Mouse (Mus musculus): ENCODE data around the gene Cul3.

The Cul3 gene

DNA sequence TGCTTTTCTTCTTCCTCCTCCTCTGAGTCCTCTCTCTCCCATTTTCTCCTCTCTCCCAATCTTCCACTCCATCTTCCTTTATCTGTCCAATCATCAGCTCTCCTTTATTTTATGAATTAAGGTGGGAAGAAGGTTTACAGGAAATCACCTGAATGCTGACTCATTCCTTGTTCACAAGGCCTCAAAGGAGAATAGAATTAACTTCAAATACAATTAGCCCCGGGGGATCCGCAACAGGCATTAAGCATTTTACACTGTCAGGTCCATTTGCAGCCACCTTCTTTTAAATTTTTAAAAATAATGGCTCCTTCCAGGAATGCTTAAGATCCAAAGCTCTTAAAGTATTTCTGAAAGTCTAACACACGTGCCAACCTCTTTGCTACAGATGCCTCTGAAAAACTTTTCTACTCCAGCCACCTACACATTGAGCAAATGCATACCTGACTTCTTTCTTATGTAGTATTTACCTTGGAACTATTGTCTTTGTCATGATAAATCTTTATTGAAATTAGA, 24.7 kb downstream of the Cul3 start:
- no peak for DNase-seq (ENCODE audit: low spot score)

DNA sequence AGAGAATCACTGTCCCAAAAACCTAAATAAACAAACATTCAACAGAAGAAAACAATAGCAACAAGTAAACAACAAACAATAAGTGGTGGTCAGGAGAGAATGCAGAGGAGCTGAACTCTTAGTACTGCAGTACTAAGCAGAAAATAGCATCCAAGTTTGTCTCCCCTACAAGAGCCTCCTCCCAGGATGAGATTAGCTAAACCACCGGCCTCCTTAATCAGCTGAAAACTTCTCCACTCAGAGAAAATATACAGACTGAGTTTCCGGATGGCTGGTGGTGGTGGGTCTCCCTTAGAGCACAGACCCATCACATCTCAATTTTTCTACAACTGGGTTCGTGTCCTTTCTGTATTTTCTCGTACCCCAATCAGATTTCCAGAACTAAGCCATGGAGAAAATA, 47.0 kb downstream of the Cul3 start:
- no peak for DNase-seq (ENCODE audit: low spot score)

DNA sequence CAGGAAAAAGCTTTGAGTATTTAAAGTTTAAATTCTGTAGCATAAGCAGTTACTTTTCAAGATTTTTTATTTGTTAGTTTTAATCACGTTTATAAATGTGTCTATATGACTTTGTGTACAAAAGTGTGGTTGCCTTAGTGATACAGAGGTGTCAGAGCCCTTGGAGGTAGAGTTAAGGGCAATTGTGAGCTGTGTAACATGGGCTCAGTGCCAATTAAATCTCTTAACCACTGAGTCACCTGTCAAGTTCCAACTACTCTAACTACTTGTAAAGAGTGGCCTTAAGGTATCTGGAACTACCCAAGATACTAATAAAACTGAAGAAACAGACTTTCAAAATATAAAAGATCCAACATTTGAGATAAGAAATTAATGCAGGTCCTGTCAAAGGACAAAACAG, 61.5 kb downstream of the Cul3 start:
- no peak for DNase-seq (ENCODE audit: low spot score)

DNA sequence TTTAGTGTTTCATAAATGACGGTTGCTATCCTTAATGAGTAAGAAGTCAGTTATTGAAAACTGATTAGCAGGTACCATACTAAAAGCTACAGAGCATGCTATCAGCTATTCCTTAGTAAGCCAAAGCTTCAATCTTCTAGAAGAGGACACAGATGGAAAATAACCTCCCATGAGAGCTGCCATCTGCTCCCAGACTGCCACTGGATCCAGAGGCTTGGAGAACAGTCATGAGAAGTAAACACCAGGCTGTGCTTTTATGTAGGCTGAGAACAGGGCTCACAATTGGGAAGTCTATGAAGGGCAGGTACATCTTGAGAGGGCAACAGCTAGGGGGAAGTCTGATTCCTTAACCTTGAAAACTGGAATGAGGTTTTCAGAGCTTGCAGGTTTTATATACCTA, 79.8 kb downstream of the Cul3 start:
- no peak for DNase-seq (ENCODE audit: low spot score)

DNA sequence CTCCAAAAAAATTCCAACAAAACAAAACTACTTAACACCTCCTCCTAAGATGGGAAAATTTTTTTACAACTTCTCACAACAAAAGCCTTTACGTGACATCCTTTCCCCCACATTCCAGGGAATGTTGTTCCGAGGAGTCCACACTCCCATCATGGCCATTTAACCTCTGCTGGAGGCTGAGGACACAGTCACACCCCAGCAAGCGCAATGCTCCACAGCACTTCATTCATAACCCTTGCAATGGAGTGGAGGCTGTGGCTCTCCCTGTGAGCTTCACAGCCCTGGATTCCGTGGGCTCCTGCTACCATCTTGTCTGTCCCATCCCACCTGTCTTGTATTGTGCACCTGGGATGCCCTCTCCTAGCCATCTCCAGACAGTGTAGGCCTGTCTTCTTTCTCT, 81.6 kb downstream of the Cul3 start:
- DNase-seq (ENCODE audit: low spot score), result no peak

DNA sequence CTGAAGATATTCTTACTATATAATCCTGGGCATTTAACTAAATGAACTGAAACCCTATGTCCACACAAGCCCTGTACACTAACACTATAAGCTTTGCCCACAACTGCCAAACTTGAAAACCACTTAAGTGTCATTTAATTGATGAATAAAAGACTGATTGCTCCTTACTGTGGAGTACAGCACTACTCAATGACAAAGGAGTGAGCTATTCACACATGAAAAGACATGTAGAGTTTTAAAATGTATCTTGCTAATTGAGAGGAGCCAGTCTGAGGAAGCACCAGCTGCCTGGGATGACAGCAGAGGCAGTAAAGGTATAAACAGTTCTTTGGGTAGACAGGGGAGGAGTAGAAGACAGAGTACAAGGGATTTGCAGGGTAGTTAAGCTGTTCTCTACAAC, 87.0 kb downstream of the Cul3 start:
- DNase-seq (ENCODE audit: low spot score), result no peak

DNA sequence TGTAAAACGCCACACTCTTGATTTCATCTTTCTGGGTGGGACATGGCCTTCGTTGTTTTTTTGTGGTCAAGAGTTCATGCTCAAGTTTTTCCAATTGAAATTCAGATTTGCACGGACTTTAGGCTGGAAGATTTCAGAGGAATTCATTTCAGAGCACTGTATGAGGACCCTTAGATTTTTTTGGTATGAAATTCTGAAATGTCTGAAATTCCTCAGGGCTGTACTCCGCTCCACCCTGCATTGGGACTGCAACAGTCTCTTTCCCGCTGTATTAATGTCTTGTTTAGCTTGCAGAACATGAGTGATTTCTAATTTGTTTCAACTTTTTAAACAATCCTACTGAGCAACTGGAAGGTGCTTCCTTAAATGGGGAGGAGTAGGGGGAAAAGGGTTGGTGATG, 90.0 kb downstream of the Cul3 start:
- DNase-seq (ENCODE audit: low spot score), result no peak

DNA sequence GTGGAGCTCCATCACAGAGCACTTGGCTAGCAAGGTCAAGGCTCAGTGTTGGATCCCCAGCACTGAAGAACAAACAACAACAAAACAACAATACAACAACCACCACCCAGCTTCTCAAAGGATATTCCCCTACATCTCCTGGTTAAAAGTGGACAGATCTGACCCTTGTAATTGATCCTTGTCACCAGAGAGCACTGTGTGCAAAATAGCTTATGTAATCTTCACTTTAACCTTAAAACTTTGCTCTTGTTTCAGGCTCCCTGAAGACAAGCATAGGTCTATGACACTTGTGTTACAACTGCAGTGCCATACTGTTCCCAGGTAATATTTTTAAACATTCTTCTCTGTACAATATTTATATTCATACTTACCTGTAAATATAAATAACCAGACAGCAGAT, 93.1 kb downstream of the Cul3 start:
- DNase-seq (ENCODE audit: low spot score), result no peak

DNA sequence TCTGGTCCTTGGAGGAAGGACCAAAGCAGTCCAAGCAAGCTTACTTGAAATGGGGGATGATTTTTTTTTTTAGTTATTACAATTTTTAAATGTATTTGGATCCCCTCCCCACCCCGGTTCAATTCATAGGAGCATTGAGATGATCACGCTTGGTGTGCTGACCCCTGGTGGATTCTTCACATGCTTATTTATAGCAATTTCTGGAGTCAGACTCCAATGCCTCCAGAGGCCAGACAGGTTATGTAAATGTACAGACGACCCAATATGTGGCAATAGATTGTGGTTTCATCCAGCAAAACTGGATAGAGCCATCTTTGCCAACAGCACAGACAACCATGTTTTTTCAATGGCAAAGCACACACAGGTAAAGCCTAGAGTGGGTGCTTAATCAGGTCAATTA, 96.2 kb downstream of the Cul3 start:
- DNase-seq (ENCODE audit: low spot score), result no peak

DNA sequence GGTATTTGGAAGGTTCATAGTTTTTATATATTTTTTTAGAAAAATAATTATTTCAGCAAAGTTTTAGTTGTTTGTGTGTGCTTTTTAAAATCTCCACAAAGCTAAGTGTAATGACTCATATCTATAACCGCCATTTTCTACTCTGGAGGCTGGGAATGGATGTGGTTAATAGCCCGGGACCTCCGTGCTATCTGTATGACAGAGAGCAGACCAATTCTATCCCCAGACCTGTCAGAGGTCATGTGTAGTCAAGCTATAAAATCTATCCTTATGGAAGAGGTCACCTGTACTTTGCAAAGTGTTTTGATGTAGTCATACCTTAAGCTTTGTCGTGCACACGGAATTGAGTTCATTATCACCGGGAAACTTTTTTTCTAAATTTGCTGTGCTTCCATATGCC, 98.7 kb downstream of the Cul3 start:
- DNase-seq (ENCODE audit: low spot score), result no peak

DNA sequence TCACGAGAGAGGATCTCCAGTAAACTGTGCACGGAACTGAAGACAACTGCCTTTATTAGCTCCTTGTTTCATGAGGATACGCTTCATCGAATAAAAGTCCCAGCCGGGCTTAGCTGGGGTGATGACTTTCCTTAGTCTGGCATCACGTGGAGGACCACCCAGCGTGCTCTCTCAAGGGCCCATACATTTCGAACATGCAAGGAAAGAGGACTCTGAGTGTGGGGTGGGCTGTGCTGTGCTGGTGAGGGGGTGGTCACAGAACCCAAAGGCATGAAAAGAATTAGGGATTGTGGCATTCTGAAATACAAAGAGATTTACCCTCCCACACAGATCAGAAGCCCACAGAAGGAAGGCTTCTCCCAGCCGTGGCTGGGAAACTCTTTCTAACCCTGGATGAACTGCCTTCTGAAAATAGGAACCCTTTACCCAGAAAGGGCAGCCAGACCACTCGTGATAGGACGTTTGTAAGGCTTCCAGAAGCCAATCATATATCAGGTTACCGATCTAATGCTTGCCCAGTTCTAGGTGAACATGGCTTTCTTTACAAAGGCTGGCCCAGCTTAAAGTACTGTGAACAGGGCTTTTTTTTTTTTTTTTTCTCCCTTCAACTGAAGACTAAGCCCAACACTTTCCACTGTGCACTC, 100.1 kb downstream of the Cul3 start:
- DNase-seq (ENCODE audit: low spot score), result no peak

DNA sequence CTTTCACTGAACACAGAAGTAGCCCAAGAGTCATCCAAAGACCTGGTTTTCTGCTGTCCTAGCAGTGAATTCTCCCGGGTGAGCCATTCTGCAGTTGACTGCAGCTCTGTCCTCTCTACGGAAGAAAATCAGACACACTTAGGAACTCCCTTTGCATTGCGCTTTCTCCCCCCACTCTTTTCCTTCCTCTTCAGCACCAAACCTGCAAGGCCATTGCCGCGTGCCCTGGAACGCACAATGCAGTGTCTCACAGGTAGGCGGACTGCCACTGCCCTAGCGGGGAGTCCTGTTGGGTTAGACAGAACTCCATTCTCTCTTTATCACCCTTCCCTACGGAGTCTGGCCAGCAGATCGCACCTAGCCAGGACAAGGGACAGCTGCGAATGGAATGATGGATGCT, 100.8 kb downstream of the Cul3 start:
- no peak for DNase-seq (ENCODE audit: low spot score)

DNA sequence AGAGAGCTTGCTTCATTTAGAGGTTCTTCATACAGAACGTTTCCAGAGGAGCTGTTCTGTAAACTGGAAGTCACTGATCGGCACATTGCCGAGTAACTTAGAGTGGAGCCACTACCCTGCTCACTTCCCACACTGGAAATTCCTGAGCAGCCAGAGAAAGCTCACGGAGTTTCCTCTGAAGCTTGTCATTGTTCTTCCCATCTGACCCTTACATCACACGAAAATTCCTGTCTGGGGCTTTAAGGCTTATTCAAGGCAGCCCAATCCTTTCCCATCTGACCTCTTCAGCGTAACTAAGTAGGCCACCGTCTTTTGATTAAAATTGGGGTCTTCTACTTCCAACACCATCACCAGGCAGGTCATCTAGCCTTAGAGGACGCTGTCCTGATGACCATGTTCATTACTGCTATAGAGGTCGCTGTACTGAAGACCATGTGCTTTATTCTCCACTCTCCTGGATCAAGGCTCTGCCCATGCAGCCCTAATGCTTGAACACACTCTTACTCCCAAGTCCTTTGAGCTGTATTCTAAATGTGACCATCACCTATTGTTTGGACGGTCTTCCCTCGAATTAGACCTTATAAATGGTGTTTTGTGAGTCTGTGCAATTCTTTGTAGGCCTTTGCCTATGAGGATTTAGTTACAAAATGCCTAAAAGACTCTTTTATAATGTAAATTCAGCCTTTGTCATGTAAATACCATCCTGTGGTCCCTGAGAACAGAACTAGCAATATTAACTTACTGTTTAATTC, 103.2 kb downstream of the Cul3 start:
- no peak for DNase-seq (ENCODE audit: low spot score)

DNA sequence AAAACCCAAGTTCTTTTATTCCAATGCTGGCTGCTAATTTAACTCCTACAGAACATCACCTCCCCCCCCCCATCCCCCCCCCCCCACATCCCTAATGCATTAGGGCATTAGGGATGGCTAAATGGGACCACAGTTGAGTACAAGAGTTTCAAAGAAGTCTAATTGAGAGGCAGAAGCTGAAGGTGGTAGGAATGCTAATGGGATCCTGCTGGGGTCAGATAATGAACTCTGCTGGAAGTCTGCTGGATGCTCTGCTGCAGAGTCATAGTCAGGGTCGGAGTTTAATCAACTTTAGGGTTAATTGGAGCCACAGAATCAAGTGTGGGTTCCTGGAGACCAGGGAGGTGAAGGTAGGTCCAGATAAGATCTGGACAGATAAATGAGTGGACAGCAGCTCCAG, 104.2 kb downstream of the Cul3 start:
- DNase-seq (ENCODE audit: low spot score), result no peak

DNA sequence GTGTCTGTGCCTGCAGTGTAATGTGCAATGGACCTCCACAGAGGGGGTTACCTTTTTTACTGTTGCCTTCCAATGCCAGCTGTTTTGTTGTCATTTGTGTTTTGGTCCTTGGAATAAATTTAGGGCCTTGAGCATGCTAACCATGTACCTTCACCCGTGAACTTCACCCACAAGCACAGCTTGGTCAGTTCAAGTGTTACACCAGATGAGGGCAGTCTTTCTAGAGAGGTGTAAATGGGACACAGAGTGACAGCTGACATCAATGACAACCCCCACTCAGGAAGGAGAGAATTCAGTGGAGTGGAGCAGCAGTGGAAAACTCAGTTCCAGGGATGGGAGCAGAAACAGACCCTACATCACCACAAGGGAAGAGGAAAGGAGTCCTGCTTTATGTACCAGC, 109.7 kb downstream of the Cul3 start:
- DNase-seq (ENCODE audit: low spot score), result no peak

DNA sequence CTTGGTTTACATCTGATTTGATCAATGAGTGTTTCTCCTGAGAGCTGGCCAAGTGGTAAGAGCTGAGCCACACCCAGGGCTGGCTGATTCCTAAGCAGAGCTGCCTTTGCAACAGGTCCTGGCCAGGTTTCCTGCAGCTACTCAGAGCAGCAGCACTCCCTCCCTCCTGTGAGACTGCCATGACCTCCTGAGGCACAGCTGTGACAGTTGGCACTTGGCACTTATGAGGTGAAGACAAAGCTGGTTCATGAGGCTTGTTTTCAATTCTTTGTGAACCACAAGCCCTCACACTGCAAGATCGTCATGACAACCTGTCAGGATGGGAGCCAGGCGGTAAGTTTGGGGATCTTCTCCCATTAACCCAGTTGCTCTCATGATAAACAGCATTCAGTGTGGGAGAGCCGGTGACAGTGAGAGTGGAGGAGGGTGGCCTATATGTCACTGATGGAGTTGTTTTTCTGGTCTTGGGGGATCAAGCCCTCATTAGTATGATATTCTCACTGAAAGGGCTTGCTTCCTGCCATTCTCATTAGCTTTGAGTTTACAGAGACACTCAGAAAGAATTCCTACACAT, 115.4 kb downstream of the Cul3 start:
- DNase-seq (ENCODE audit: low spot score), result no peak

DNA sequence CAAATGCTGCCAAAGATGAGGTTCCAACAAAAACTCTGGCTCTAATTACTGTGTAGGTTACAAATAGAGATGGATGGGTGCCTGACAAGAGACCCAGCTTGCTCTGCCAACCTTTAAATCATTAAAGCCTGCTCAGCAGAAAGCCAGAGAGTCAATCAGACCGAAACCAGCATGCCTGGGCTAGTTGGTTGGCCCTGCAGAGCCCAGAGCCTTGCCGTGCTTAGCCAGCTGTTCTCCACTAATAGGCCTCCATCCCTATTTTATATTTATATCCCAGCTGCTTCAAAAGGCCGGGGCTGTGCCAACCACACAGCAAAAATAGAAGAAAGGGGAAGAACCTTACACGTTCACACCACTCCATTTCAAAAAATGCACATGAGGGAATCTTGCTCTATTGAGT, 119.1 kb downstream of the Cul3 start:
- DNase-seq (ENCODE audit: low spot score), result no peak

DNA sequence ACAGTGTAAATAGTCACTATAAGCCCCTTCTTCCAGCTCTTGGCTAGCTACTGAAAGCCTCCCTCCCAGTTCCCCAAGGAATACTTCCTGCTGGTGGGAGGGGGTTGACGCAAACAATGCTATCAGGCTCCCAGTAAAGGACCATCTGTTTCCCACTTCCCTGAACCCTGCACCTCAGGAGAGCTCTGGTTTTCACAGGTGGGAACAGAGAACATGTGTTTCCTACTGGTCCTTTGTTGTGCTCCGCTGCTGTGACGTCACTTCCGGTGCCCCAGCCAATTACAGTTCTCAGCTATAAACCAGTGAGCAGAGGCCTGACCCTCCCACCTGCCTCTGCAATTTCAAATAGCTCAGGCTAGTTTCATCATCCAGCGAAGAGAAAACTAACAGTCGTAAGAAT, 122.0 kb downstream of the Cul3 start, which contains the start of gene Fam124b:
TSS of gene Fam124b (minus strand) at position 206 of the 400 bp plus-strand sequence.
- no peak for DNase-seq (ENCODE audit: low spot score)

Measured in ovary, postnatal 10 days (tissue).